ENCODE assay signal across 25 mouse cellular contexts in genomic region chr1:164019789-164020188, GRCm38 (mm10). TPM values are rescaled to one million over a fixed set of nuclear protein-coding genes. Genes with fewer than 3 reads are reported as not detected.
DNase-seq lines count a peak whose midpoint lies in the region; ATAC-seq and TF ChIP-seq lines count a peak whose summit lies in the region.
"Had no signal": no experiment of that assay in that cellular context is flagged by ENCODE, and none has a peak within 500 bp of the region (broad histone marks: within the 10 kb centered on the region; RNA-seq: fewer than 3 reads in every experiment).

No protein-coding gene starts in this region.

- in situ Hi-C loops in ES-E14 (cut with MboI; ENCODE audit: low sequenced_read_pairs in 2 of 2, unreplicated experiment in 2 of 2) = no loop called here

- no peak for ATAC-seq in midbrain, embryonic 11.5 days (ENCODE audit: low FRiP score)
- no peak for ATAC-seq in midbrain, embryonic 16.5 days
- no peak for ATAC-seq in kidney, embryonic 14.5 days (ENCODE audit: low FRiP score, low TSS enrichment)
- ATAC-seq: activated CD4-positive, CD25-positive, alpha-beta regulatory T cell, adult 4 months; forebrain, embryonic 16.5 days; inflammation-experienced regulatory T-cells, adult 6 months; intestine, postnatal 0 days had no signal

- no peaks in the 10 kb centered on the region for H3K27me3 ChIP-seq in midbrain, embryonic 11.5 days (ENCODE audit: control insufficient read depth, insufficient read depth, low read length)
- H3K27me3 ChIP-seq in midbrain, embryonic 16.5 days (ENCODE audit: control insufficient read depth, insufficient read depth, low read depth, low read length) = no peaks in the 10 kb centered on the region
- H3K27me3 ChIP-seq in kidney, embryonic 14.5 days (ENCODE audit: control insufficient read depth, insufficient read depth, low read length) = no peaks in the 10 kb centered on the region
- H3K27me3 ChIP-seq: embryonic facial prominence, embryonic 15.5 days; heart, embryonic 12.5 days; hindbrain, embryonic 15.5 days had no signal

- H3K4me3 ChIP-seq in midbrain, embryonic 11.5 days (ENCODE audit: low read depth, low read length) = no peak overlapping the region
- no peak overlapping the region for H3K4me3 ChIP-seq in midbrain, embryonic 16.5 days (ENCODE audit: low read depth, low read length)
- H3K4me3 ChIP-seq in ES-E14 (ENCODE audit: insufficient read depth in 1 of 2, low read depth in 1 of 2, low read length in 2 of 2, poor library complexity in 1 of 2, severe bottlenecking in 1 of 2) = peak overlapping the region in 1 of 2 experiments; percentile 12; a peak in 1 of 4 replicates
- no peak overlapping the region for H3K4me3 ChIP-seq in kidney, embryonic 14.5 days (ENCODE audit: low read length)
- H3K4me3 ChIP-seq: embryonic facial prominence, embryonic 15.5 days; erythroblast, embryonic 14.5 days; forebrain, embryonic 10.5 days; heart, embryonic 12.5 days; hindbrain, embryonic 10.5 days; hindbrain, embryonic 15.5 days had no signal

- peak; percentile 81 for DNase-seq in midbrain, embryonic 11.5 days (ENCODE audit: low spot score, missing footprints)
- no peak for DNase-seq in ES-E14 (ENCODE audit: low read depth, low spot score)
- peak; percentile 22 for DNase-seq in embryo, embryonic 10.5 days (ENCODE audit: low spot score)
- no peak for DNase-seq in cerebellum, adult 9-11 months
- DNase-seq in adrenal gland, postnatal 25 days = no peak
- DNase-seq: adrenal gland, adult 2 months; adrenal gland, postnatal 36 days; cerebellum, adult 2 months; cerebellum, postnatal 14 days; gastrocnemius, postnatal 10 days; kidney, adult 8-10 months had no signal

- 41% methylated on average over 6 of the region's 6 CpGs for WGBS in midbrain, embryonic 11.5 days
- WGBS in midbrain, embryonic 16.5 days = 43% methylated on average over 6 of the region's 6 CpGs
- 85% methylated on average over 6 of the region's 6 CpGs for WGBS in kidney, embryonic 14.5 days

- no peak overlapping the region for H3K27ac ChIP-seq in midbrain, embryonic 11.5 days (ENCODE audit: low read depth, low read length)
- no peak overlapping the region for H3K27ac ChIP-seq in midbrain, embryonic 16.5 days (ENCODE audit: low read length)
- H3K27ac ChIP-seq in ES-E14 (ENCODE audit: insufficient read depth, low read depth, low read length, poor library complexity, severe bottlenecking) = peak overlapping the region; percentile 40; the same call in 1 of the 2 replicates
- no peak overlapping the region for H3K27ac ChIP-seq in kidney, embryonic 14.5 days (ENCODE audit: low read depth, low read length)
- H3K27ac ChIP-seq: embryonic facial prominence, embryonic 15.5 days; forebrain, embryonic 10.5 days; hindbrain, embryonic 10.5 days; hindbrain, embryonic 15.5 days had no signal

- H3K9ac ChIP-seq in midbrain, embryonic 11.5 days (ENCODE audit: low read length) = no peak overlapping the region
- H3K9ac ChIP-seq in midbrain, embryonic 16.5 days (ENCODE audit: low read depth, low read length) = no peak overlapping the region
- no peak overlapping the region for H3K9ac ChIP-seq in ES-E14 (ENCODE audit: insufficient read depth, low read depth, low read length, poor library complexity, severe bottlenecking)
- H3K9ac ChIP-seq in kidney, embryonic 14.5 days (ENCODE audit: low read depth, low read length) = no peak overlapping the region
- H3K9ac ChIP-seq: embryonic facial prominence, embryonic 15.5 days; heart, embryonic 12.5 days; hindbrain, embryonic 15.5 days had no signal

- H3K9me3 ChIP-seq in midbrain, embryonic 11.5 days (ENCODE audit: control insufficient read depth, low read length) = no peaks in the 10 kb centered on the region
- no peaks in the 10 kb centered on the region for H3K9me3 ChIP-seq in midbrain, embryonic 16.5 days (replicated peaks; ENCODE audit: control insufficient read depth, low read length, poor library complexity, severe bottlenecking)
- H3K9me3 ChIP-seq in ES-E14 (ENCODE audit: control insufficient read depth, insufficient read depth, low read depth, low read length) = no peaks in the 10 kb centered on the region
- no peaks in the 10 kb centered on the region for H3K9me3 ChIP-seq in kidney, embryonic 14.5 days (ENCODE audit: control insufficient read depth, low read length)
- H3K9me3 ChIP-seq: embryonic facial prominence, embryonic 15.5 days; forebrain, embryonic 10.5 days; heart, embryonic 12.5 days; hindbrain, embryonic 10.5 days; hindbrain, embryonic 15.5 days had no signal

- H3K36me3 ChIP-seq in midbrain, embryonic 11.5 days (ENCODE audit: control insufficient read depth, insufficient read depth, low read length) = no peaks in the 10 kb centered on the region
- no peaks in the 10 kb centered on the region for H3K36me3 ChIP-seq in midbrain, embryonic 16.5 days (ENCODE audit: control insufficient read depth, insufficient read depth, low read length)
- no peaks in the 10 kb centered on the region for H3K36me3 ChIP-seq in ES-E14 (ENCODE audit: control insufficient read depth, insufficient read depth, low read length, poor library complexity, severe bottlenecking)
- H3K36me3 ChIP-seq in kidney, embryonic 14.5 days (ENCODE audit: control insufficient read depth, insufficient read depth, low read length) = no peaks in the 10 kb centered on the region
- H3K36me3 ChIP-seq: embryonic facial prominence, embryonic 15.5 days; forebrain, embryonic 10.5 days; heart, embryonic 12.5 days; hindbrain, embryonic 10.5 days; hindbrain, embryonic 15.5 days had no signal

- H3K4me1 ChIP-seq in midbrain, embryonic 11.5 days (ENCODE audit: control insufficient read depth, insufficient read depth, low read length) = no peaks in the 10 kb centered on the region; the same call in 1 of the 2 replicates
- H3K4me1 ChIP-seq in midbrain, embryonic 16.5 days (ENCODE audit: control insufficient read depth, insufficient read depth, low read length) = no peaks in the 10 kb centered on the region
- H3K4me1 ChIP-seq in ES-E14 (ENCODE audit: control insufficient read depth in 2 of 2, insufficient read depth in 2 of 2, low read length in 2 of 2, poor library complexity in 1 of 2) = peaks cover 6 to 7% of the 10 kb centered on the region in 2 experiments; a peak in 2 of 4 replicates
- H3K4me1 ChIP-seq in kidney, embryonic 14.5 days (ENCODE audit: control insufficient read depth, insufficient read depth, low read length) = no peaks in the 10 kb centered on the region
- H3K4me1 ChIP-seq: embryonic facial prominence, embryonic 15.5 days; forebrain, embryonic 10.5 days; heart, embryonic 12.5 days; hindbrain, embryonic 15.5 days had no signal

- H3K4me2 ChIP-seq in midbrain, embryonic 11.5 days = no peak overlapping the region
- H3K4me2 ChIP-seq in midbrain, embryonic 16.5 days (ENCODE audit: low read length) = no peak overlapping the region
- H3K4me2 ChIP-seq in kidney, embryonic 14.5 days (replicated peaks; ENCODE audit: low read depth, low read length) = no peak overlapping the region
- H3K4me2 ChIP-seq: embryonic facial prominence, embryonic 15.5 days; heart, embryonic 12.5 days; hindbrain, embryonic 15.5 days had no signal

TF ChIP-seq in ES-E14, 5 proteins besides CTCF, POLR2A, EP300 and RAD21:
- TF ChIP-seq HCFC1 (IDR thresholded peaks at IDR 0.05; ENCODE audit: borderline replicate concordance, insufficient read depth, low read length) = no peak
- 0 out of 2 replicates have a peak, but pooled peaks have one; percentile 19 for TF ChIP-seq CHD2 (IDR thresholded peaks at IDR 0.05; ENCODE audit: low read depth, low read length)
- no peak for TF ChIP-seq ZC3H11A (IDR thresholded peaks at IDR 0.05; ENCODE audit: borderline replicate concordance, low read depth, low read length)

RNA-seq across cellular contexts. Expression of gene Mettl18, which starts 25.1 kb away (rescaled TPM):
- polyA plus RNA-seq in midbrain, embryonic 11.5 days (2014; fragmentation: Nextera tagmentation; extraction: Ambion mirVana) = 11.5 and 11.7 TPM in 2 replicates
- polyA plus RNA-seq in midbrain, embryonic 16.5 days (2015; fragmentation: Nextera tagmentation; extraction: Ambion mirVana) = 7.7 and 8.3 TPM in 2 replicates
- total RNA-seq in ES-E14 (2012; rRNA removed) = 4.8 and 9.1 TPM in 2 replicates
- 5.2 and 5.5 TPM in 2 replicates for total RNA-seq in adrenal gland, postnatal 25 days (2021)
- 9.5 and 9.6 TPM in 2 replicates for polyA plus RNA-seq in kidney, embryonic 14.5 days (2014; fragmentation: Nextera tagmentation; extraction: Ambion mirVana)

RNA-seq across cellular contexts. Expression of gene BC055324, which starts 25.2 kb away (rescaled TPM):
- polyA plus RNA-seq in midbrain, embryonic 11.5 days (2014; fragmentation: Nextera tagmentation; extraction: Ambion mirVana) = 32.2 and 42.8 TPM in 2 replicates
- 4.0 and 5.0 TPM in 2 replicates for polyA plus RNA-seq in midbrain, embryonic 16.5 days (2015; fragmentation: Nextera tagmentation; extraction: Ambion mirVana)
- total RNA-seq in ES-E14 (2012; rRNA removed) = 43.7 and 46.8 TPM in 2 replicates
- total RNA-seq in adrenal gland, postnatal 25 days (2021) = 2.3 and 2.9 TPM in 2 replicates
- 19.8 and 32.6 TPM in 2 replicates for polyA plus RNA-seq in kidney, embryonic 14.5 days (2014; fragmentation: Nextera tagmentation; extraction: Ambion mirVana)

RNA-seq across cellular contexts. Expression of gene Sele, which starts 28.2 kb away (rescaled TPM):
- polyA plus RNA-seq in midbrain, embryonic 11.5 days (2014; fragmentation: Nextera tagmentation; extraction: Ambion mirVana) = not detected in 2 replicates
- polyA plus RNA-seq in midbrain, embryonic 16.5 days (2015; fragmentation: Nextera tagmentation; extraction: Ambion mirVana) = not detected in 2 replicates
- total RNA-seq in ES-E14 (2012; rRNA removed) = not detected in 2 replicates
- total RNA-seq in adrenal gland, postnatal 25 days (2021) = 2.5 and 3.0 TPM in 2 replicates
- polyA plus RNA-seq in kidney, embryonic 14.5 days (2014; fragmentation: Nextera tagmentation; extraction: Ambion mirVana) = not detected in 2 replicates
- total RNA-seq: gastrocnemius, postnatal 10 days had no signal
- polyA plus RNA-seq: activated CD4-positive, CD25-positive, alpha-beta regulatory T cell, adult 4 months; embryonic facial prominence, embryonic 11.5 days; erythroblast, embryonic 14.5 days; forebrain, embryonic 10.5 days; forebrain, embryonic 16.5 days; frontal cortex, adult 2 months; hindbrain, embryonic 10.5 days; hindbrain, embryonic 15.5 days had no signal

RNA-seq across cellular contexts. Expression of gene Sell, which starts 42.0 kb away (rescaled TPM):
- polyA plus RNA-seq in midbrain, embryonic 11.5 days (2014; fragmentation: Nextera tagmentation; extraction: Ambion mirVana) = not detected in 2 replicates
- polyA plus RNA-seq in midbrain, embryonic 16.5 days (2015; fragmentation: Nextera tagmentation; extraction: Ambion mirVana) = 0.16 TPM in 1 of 2 replicates, not detected in the other
- 0.09 TPM in 1 of 2 replicates, not detected in the other for total RNA-seq in ES-E14 (2012; rRNA removed)
- total RNA-seq in adrenal gland, postnatal 25 days (2021) = 0.70 and 1.7 TPM in 2 replicates
- 0.03 and 0.45 TPM in 2 replicates for polyA plus RNA-seq in kidney, embryonic 14.5 days (2014; fragmentation: Nextera tagmentation; extraction: Ambion mirVana)
- polyA plus RNA-seq: erythroblast, embryonic 14.5 days; forebrain, embryonic 10.5 days; heart, embryonic 12.5 days had no signal

Comparison
In these comparisons a context has a peak if more than half of its experiments do, and no peak if none do; other contexts are left out.
1. DNase-seq: peak in midbrain, embryonic 11.5 days (single experiment) and embryo, embryonic 10.5 days (single experiment); none in ES-E14 (single experiment), cerebellum, adult 9-11 months (single experiment) and adrenal gland, postnatal 25 days (single experiment).